Comparison of ENCODE assay signal across 8 mouse cellular contexts in the genomic region with DNA sequence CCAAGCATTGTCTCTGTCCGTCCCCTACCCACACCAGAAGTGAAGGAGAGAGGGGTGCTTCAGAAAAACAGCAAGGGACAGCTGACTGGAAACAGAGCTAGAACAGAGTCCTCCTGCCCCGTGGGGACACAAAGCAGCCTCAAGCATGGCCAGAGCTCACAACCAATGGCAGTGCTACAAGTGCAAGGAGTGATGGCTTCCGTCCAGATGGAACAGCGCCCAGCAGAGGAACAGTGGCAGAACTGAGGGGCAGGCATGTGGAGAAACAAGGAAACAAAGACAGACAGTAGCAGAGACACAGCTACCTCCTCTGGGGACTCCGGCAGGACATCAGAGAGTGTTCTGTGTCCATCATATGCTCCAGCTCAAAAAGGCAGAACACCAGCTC. TPM values are rescaled to one million over a fixed set of nuclear protein-coding genes. Genes with fewer than 3 reads are reported as not detected.
A peak's percentile ranks its signal among the peaks of the same experiment; 100 is the strongest.
DNase-seq lines count a peak whose midpoint lies in the region; ATAC-seq and TF ChIP-seq lines count a peak whose summit lies in the region.

No protein-coding gene starts in this region.

- H3K4me2 ChIP-seq in kidney, embryonic 16.5 days (replicated peaks; ENCODE audit: low read depth, low read length): no peak overlapping the region
- peak overlapping the region; percentile 40 for H3K4me2 ChIP-seq in heart, embryonic 12.5 days
- H3K4me2 ChIP-seq in lung, postnatal 0 days (replicated peaks; ENCODE audit: low read depth, low read length): no peak overlapping the region

- peak; percentile 85 for DNase-seq in kidney, adult 18-20 months
- peak; percentile 90 to 91 for DNase-seq in cerebellum, postnatal 36 days
- DNase-seq in kidney, postnatal 4 days: peak; percentile 64 to 74
- DNase-seq in lung, postnatal 0 days (ENCODE audit: low spot score): peak; percentile 58
- DNase-seq in right cerebral cortex, postnatal 25 days: peak; percentile 61
- no peak for DNase-seq in embryo, embryonic 10.5 days (ENCODE audit: low spot score)

- TF ChIP-seq EP300 in lung, postnatal 0 days (IDR thresholded peaks at IDR 0.05): no peak

- no peaks in the 10 kb centered on the region for H3K27me3 ChIP-seq in kidney, embryonic 16.5 days (ENCODE audit: insufficient read depth, low read length)
- H3K27me3 ChIP-seq in heart, embryonic 12.5 days (replicated peaks): no peaks in the 10 kb centered on the region
- H3K27me3 ChIP-seq in lung, postnatal 0 days (replicated peaks; ENCODE audit: insufficient read depth, low read length): no peaks in the 10 kb centered on the region

- no peak for ATAC-seq in kidney, embryonic 16.5 days (ENCODE audit: low FRiP score, low TSS enrichment)
- peak; percentile 47; the same call in 1 of the 2 replicates for ATAC-seq in heart, embryonic 12.5 days (ENCODE audit: insufficient number of reproducible peaks, low FRiP score)
- peak; percentile 65 for ATAC-seq in lung, postnatal 0 days

- no peaks in the 10 kb centered on the region for H3K9me3 ChIP-seq in kidney, embryonic 16.5 days (ENCODE audit: low read length)
- no peaks in the 10 kb centered on the region for H3K9me3 ChIP-seq in heart, embryonic 12.5 days (replicated peaks)
- H3K9me3 ChIP-seq in lung, postnatal 0 days (ENCODE audit: low read length): no peaks in the 10 kb centered on the region

- H3K9ac ChIP-seq in kidney, embryonic 16.5 days (replicated peaks; ENCODE audit: low read length): no peak overlapping the region
- peak overlapping the region; percentile 34; the same call in 1 of the 2 replicates for H3K9ac ChIP-seq in heart, embryonic 12.5 days
- H3K9ac ChIP-seq in lung, postnatal 0 days (replicated peaks; ENCODE audit: low read depth): no peak overlapping the region

- H3K4me3 ChIP-seq in kidney, embryonic 16.5 days (ENCODE audit: low read length): no peak overlapping the region
- H3K4me3 ChIP-seq in heart, embryonic 12.5 days: no peak overlapping the region
- no peak overlapping the region for H3K4me3 ChIP-seq in lung, postnatal 0 days (ENCODE audit: low read depth, low read length)

- 68% methylated on average over 5 of the region's 5 CpGs for WGBS in kidney, embryonic 16.5 days
- WGBS in heart, embryonic 12.5 days: 51% methylated on average over 5 of the region's 5 CpGs
- 27% methylated on average over 5 of the region's 5 CpGs for WGBS in lung, postnatal 0 days

- H3K36me3 ChIP-seq in kidney, embryonic 16.5 days (ENCODE audit: insufficient read depth, low read length): no peaks in the 10 kb centered on the region
- no peaks in the 10 kb centered on the region for H3K36me3 ChIP-seq in heart, embryonic 12.5 days
- H3K36me3 ChIP-seq in lung, postnatal 0 days (ENCODE audit: insufficient read depth, low read length): no peaks in the 10 kb centered on the region

- H3K4me1 ChIP-seq in kidney, embryonic 16.5 days (ENCODE audit: insufficient read depth, low read length): peaks cover 6% of the 10 kb centered on the region; the same call in 1 of the 2 replicates
- H3K4me1 ChIP-seq in heart, embryonic 12.5 days (replicated peaks): peaks cover 38% of the 10 kb centered on the region
- H3K4me1 ChIP-seq in lung, postnatal 0 days (ENCODE audit: insufficient read depth, low read depth, low read length): peaks cover 10% of the 10 kb centered on the region; the same call in 1 of the 2 replicates

- H3K27ac ChIP-seq in kidney, embryonic 16.5 days (ENCODE audit: low read length): no peak overlapping the region
- peak overlapping the region; percentile 85 for H3K27ac ChIP-seq in heart, embryonic 12.5 days (ENCODE audit: poor library complexity, severe bottlenecking)
- peak overlapping the region; percentile 32; the same call in 1 of the 2 replicates for H3K27ac ChIP-seq in lung, postnatal 0 days (ENCODE audit: low read length)

- peak; percentile 43 for TF ChIP-seq CTCF in lung, postnatal 0 days (IDR thresholded peaks at IDR 0.05)

RNA-seq across cellular contexts. Expression of a gene that starts 26.1 kb away (rescaled TPM):
- 30.7 and 41.0 TPM in 2 replicates for polyA plus RNA-seq in kidney, embryonic 16.5 days (2015; fragmentation: Nextera tagmentation; extraction: Ambion mirVana)
- 15.4 and 15.5 TPM in 2 replicates for polyA plus RNA-seq in heart, embryonic 12.5 days (2016; fragmentation: Nextera tagmentation; extraction: Ambion mirVana)
- 7.2 and 9.3 TPM in 2 replicates for polyA plus RNA-seq in lung, postnatal 0 days (2015; fragmentation: Nextera tagmentation; extraction: Ambion mirVana)

RNA-seq across cellular contexts. Expression of a gene that starts 46.9 kb away (rescaled TPM):
- 46.9 and 52.3 TPM in 2 replicates for polyA plus RNA-seq in kidney, embryonic 16.5 days (2015; fragmentation: Nextera tagmentation; extraction: Ambion mirVana)
- polyA plus RNA-seq in heart, embryonic 12.5 days (2016; fragmentation: Nextera tagmentation; extraction: Ambion mirVana): 33.4 and 37.1 TPM in 2 replicates
- 18.7 and 23.8 TPM in 2 replicates for polyA plus RNA-seq in lung, postnatal 0 days (2015; fragmentation: Nextera tagmentation; extraction: Ambion mirVana)

RNA-seq across cellular contexts. Expression of a gene that starts 52.2 kb away (rescaled TPM):
- 103 and 112 TPM in 2 replicates for polyA plus RNA-seq in kidney, embryonic 16.5 days (2015; fragmentation: Nextera tagmentation; extraction: Ambion mirVana)
- 65.9 and 69.0 TPM in 2 replicates for polyA plus RNA-seq in heart, embryonic 12.5 days (2016; fragmentation: Nextera tagmentation; extraction: Ambion mirVana)
- 8.5 and 9.2 TPM in 2 replicates for polyA plus RNA-seq in lung, postnatal 0 days (2015; fragmentation: Nextera tagmentation; extraction: Ambion mirVana)

RNA-seq across cellular contexts. Expression of a gene that starts 57.6 kb away (rescaled TPM):
- polyA plus RNA-seq in kidney, embryonic 16.5 days (2015; fragmentation: Nextera tagmentation; extraction: Ambion mirVana): 26.0 and 30.7 TPM in 2 replicates
- polyA plus RNA-seq in heart, embryonic 12.5 days (2016; fragmentation: Nextera tagmentation; extraction: Ambion mirVana): 16.9 and 18.0 TPM in 2 replicates
- 12.7 and 13.9 TPM in 2 replicates for polyA plus RNA-seq in lung, postnatal 0 days (2015; fragmentation: Nextera tagmentation; extraction: Ambion mirVana)
